Mouse (Mus musculus) MEL (cell line): ENCODE data around the gene Jak3. TPM values are rescaled to one million over a fixed set of nuclear protein-coding genes. Genes with fewer than 3 reads are reported as not detected.

Source experiments
- DNase-seq: peaks from one replicate; pipeline ENCODE4 v3.0.0; 2011; ENCODE audit warnings: low read depth, low spot score
- H3K27ac ChIP-seq: 2 replicates; pipeline ENCODE4 v1.5.1; 2012; ENCODE audit warnings: low read depth, mild to moderate bottlenecking, control low read depth, low read length, moderate library complexity; ENCODE audit not compliant: control insufficient read depth
- H3K27me3 ChIP-seq, 2 experiments: fragments of 150-350 bp in 1 of 2; sonication (generic) in 1 of 2; 2 replicates each; pipeline ENCODE4 v1.6.1; 2012; ENCODE audit warnings: low read length in 2 of 2, mild to moderate bottlenecking in 2 of 2, improper control_type of control experiment in 1 of 2, moderate library complexity in 1 of 2; ENCODE audit not compliant: insufficient read depth in 2 of 2, control insufficient read depth in 1 of 2
- H3K36me3 ChIP-seq, 2 experiments: 2 replicates each; pipeline ENCODE4 v1.6.1; 2012 to 2014; ENCODE audit warnings: low read length in 2 of 2, improper control_type of control experiment in 1 of 2, inconsistent platforms in 1 of 2, mild to moderate bottlenecking in 1 of 2; ENCODE audit not compliant: insufficient read depth in 2 of 2, control insufficient read depth in 1 of 2
- H3K4me1 ChIP-seq, 2 experiments: fragments of 150-350 bp in 1 of 2; sonication (generic) in 1 of 2; 2 replicates each; pipeline ENCODE4 v1.6.1; 2012; ENCODE audit warnings: low read length in 2 of 2, improper control_type of control experiment in 1 of 2, mild to moderate bottlenecking in 1 of 2; ENCODE audit not compliant: insufficient read depth in 2 of 2, control insufficient read depth in 1 of 2
- H3K4me3 ChIP-seq, 2 experiments: fragments of 150-350 bp in 1 of 2; sonication (generic) in 1 of 2; 2 replicates each; pipeline ENCODE4 v1.5.1; 2012; ENCODE audit warnings: low read depth in 2 of 2, low read length in 2 of 2, mild to moderate bottlenecking in 2 of 2, moderate library complexity in 2 of 2, control low read depth in 1 of 2, improper control_type of control experiment in 1 of 2; ENCODE audit not compliant: control insufficient read depth in 1 of 2, insufficient read depth in 1 of 2
- H3K79me2 ChIP-seq: 2 replicates; pipeline ENCODE4 v1.6.1; 2012; ENCODE audit warnings: mild to moderate bottlenecking, low read length, moderate library complexity; ENCODE audit not compliant: control insufficient read depth, poor library complexity, insufficient read depth
- H3K9ac ChIP-seq: 2 replicates; pipeline ENCODE4 v1.6.1; 2012; ENCODE audit warnings: low read depth, mild to moderate bottlenecking, control low read depth, low read length, moderate library complexity; ENCODE audit not compliant: control insufficient read depth, poor library complexity, severe bottlenecking
- H3K9me3 ChIP-seq: fragments of 150-350 bp; sonication (generic); replicated peaks from 2 replicates; pipeline ENCODE4 v1.6.1; 2012; ENCODE audit warnings: mild to moderate bottlenecking, low read length, improper control_type of control experiment, moderate library complexity; ENCODE audit not compliant: insufficient read depth
- CHD1 ChIP-seq: IDR thresholded peaks from 2 replicates; pipeline ENCODE4 v1.6.1; 2012; ENCODE audit warnings: low read depth, mild to moderate bottlenecking, inconsistent platforms, low read length, improper control_type of control experiment
- E2F4 ChIP-seq: IDR thresholded peaks from 2 replicates; pipeline ENCODE4 v1.6.1; 2011; ENCODE audit warnings: low read depth, low read length, improper control_type of control experiment, borderline replicate concordance
- ELF1 ChIP-seq: IDR thresholded peaks from 2 replicates; pipeline ENCODE4 v1.6.1; 2014; ENCODE audit warnings: low read depth, mild to moderate bottlenecking, inconsistent platforms, low read length, improper control_type of control experiment, moderate library complexity
- HCFC1 ChIP-seq: IDR thresholded peaks from 2 replicates; pipeline ENCODE4 v1.6.1; 2012; ENCODE audit warnings: low read depth, mild to moderate bottlenecking, inconsistent platforms, low read length, improper control_type of control experiment, moderate library complexity
- JUND ChIP-seq: IDR thresholded peaks from 2 replicates; pipeline ENCODE4 v1.6.1; 2011; ENCODE audit warnings: low read depth, mild to moderate bottlenecking, improper control_type of control experiment, low read length
- MAX ChIP-seq: IDR thresholded peaks from 2 replicates; pipeline ENCODE4 v1.6.1; 2011; ENCODE audit warnings: low read length, improper control_type of control experiment
- MAZ ChIP-seq: IDR thresholded peaks from 2 replicates; pipeline ENCODE4 v1.6.1; 2012; ENCODE audit warnings: low read depth, mild to moderate bottlenecking, inconsistent platforms, low read length, improper control_type of control experiment
- MXI1 ChIP-seq: IDR thresholded peaks from 2 replicates; pipeline ENCODE4 v1.6.1; 2011; ENCODE audit warnings: mild to moderate bottlenecking, low read depth, low read length, improper control_type of control experiment
- POLR2AphosphoS2 ChIP-seq: IDR thresholded peaks from 2 replicates; pipeline ENCODE4 v1.6.1; 2011; ENCODE audit warnings: low read length, improper control_type of control experiment
- POLR2AphosphoS5 ChIP-seq: IDR thresholded peaks from 2 replicates; pipeline ENCODE4 v1.6.1; 2012; ENCODE audit warnings: low read depth, borderline replicate concordance, mild to moderate bottlenecking, inconsistent platforms, low read length, moderate library complexity, mixed read lengths
- RAD21 ChIP-seq: IDR thresholded peaks from 2 replicates; pipeline ENCODE4 v1.6.1; 2011; ENCODE audit warnings: mild to moderate bottlenecking, low read depth, low read length, improper control_type of control experiment
- SIN3A ChIP-seq: IDR thresholded peaks from 2 replicates; pipeline ENCODE4 v1.6.1; 2012; ENCODE audit warnings: low read length, improper control_type of control experiment, inconsistent platforms
- TCF12 ChIP-seq: IDR thresholded peaks from 2 replicates; pipeline ENCODE4 v1.6.1; 2014; ENCODE audit warnings: low read depth, mild to moderate bottlenecking, inconsistent platforms, low read length, improper control_type of control experiment, moderate library complexity
- ZNF384 ChIP-seq: IDR thresholded peaks from 2 replicates; pipeline ENCODE4 v1.6.1; 2012; ENCODE audit warnings: low read depth, mild to moderate bottlenecking, inconsistent platforms, low read length, improper control_type of control experiment
- polyA plus RNA-seq, 2 experiments: library from polyadenylated mRNA; stranded (reverse) in 1 of 2; unstranded in 1 of 2; fragments of >175 nt in 1 of 2; fragments of >200 nt in 1 of 2; gene quantifications; 2 replicates each; pipeline versions ENCODE4 v1.2.1 to v1.2.4; 2012; ENCODE audit warnings: low replicate concordance in 2 of 2, low read depth in 1 of 2; ENCODE audit not compliant: insufficient read length in 2 of 2, insufficient read depth in 1 of 2, missing spikeins in 1 of 2
- total RNA-seq: library from RNA; depleted of rRNA; stranded (reverse); fragments of 300-350 nt; gene quantifications from 2 replicates; pipeline ENCODE4 v1.2.3, GENCODE M21; 2012

Gene Jak3
- total and polyA plus RNA-seq, 3 experiments = 5.1 to 12.4 TPM; not detected in 1

DNA sequence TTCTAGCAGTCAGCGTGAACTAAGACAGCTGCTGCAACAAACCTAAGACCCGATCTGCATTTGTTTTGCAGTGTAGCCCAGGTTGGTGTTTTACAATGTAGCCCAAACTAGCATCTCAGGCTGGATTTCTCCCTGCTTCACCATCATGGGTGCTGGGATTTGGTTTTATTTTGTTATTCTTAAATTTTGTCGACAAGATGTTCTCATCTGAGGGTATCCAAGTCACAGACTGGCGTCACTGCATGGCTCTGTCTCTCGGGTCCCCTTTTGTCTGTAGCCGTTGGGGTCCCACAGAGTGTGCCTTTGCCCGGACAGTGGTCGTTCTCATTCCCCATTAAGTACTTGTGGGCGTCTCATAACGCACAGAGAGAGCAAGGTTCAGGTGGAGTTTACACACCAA, 8.6 kb downstream of the Jak3 start:
- TF ChIP-seq JUND (no peak), SIN3A (no peak), MAX (no peak), TCF12 (no peak), RAD21 (no peak), CHD1 (no peak), POLR2AphosphoS2 (no peak), HCFC1 (no peak), POLR2AphosphoS5 (no peak)
- H3K9me3 ChIP-seq = no peaks in the 10 kb centered on the region
- H3K9ac ChIP-seq = no peak overlapping the region
- no peak for DNase-seq
- H3K27me3 ChIP-seq = no peaks in the 10 kb centered on the region
- no peaks in the 10 kb centered on the region for H3K4me1 ChIP-seq
- H3K36me3 ChIP-seq = no peaks in the 10 kb centered on the region
- no peak overlapping the region for H3K27ac ChIP-seq
- H3K79me2 ChIP-seq = no peaks in the 10 kb centered on the region
- no peak overlapping the region for H3K4me3 ChIP-seq

DNA sequence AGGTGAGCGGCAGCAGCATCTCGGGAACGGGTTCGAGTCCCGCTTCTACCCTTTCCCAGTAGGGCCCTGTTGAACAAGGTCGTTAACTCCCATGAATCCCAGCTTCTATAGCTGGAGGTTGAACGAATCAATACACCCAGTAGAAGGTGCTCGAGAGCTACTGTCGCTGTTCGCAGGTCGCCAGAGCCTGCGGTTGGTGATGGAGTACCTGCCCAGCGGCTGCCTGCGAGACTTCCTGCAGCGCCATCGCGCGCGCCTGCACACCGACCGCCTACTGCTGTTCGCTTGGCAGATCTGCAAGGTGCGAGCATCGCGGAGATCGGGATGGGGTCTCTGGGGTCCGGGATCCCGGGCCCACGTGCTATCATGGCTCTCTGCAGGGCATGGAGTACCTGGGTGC, 9.5 kb downstream of the Jak3 start:
- H3K9ac ChIP-seq = no peak overlapping the region
- no peak for TF ChIP-seq SIN3A
- TF ChIP-seq E2F4 = no peak
- TF ChIP-seq MXI1 = no peak
- TF ChIP-seq POLR2AphosphoS2 = no peak

DNA sequence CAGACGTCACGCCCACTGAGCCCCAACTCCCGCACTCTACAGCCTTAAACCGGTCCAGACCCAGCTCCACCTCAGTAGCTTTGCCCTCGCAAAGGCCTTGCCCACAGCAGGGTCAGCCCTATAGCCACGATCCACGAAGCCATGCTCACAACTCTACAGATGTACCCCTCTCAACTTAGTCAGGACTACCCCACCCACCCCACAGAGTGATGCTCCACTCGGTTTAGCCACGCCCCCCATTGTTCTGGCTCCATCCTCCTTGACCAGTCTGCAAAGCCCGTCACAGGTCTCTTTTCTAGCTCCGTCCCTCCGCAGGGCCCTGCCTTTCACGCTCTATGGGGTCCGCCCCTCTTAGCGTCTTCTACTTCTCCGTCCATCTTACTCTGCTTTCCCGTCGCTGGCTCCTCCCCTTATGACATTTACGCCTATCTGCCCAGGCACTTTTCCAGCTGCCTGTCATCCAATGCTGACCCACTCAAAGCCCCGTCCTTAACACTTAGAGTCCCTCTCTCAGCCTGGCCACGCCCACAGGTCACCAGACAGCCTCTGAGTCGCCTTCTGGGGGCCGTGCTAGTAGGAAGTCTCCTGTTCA, 10.1 kb downstream of the Jak3 start:
- Histone ChIP-seq H3K27ac (no peak overlapping the region), H3K9ac (no peak overlapping the region), H3K79me2 (no peaks in the 10 kb centered on the region), H3K36me3 (no peaks in the 10 kb centered on the region), H3K9me3 (no peaks in the 10 kb centered on the region), H3K4me1 (no peaks in the 10 kb centered on the region), H3K4me3 (no peak overlapping the region), H3K27me3 (no peaks in the 10 kb centered on the region)
- DNase-seq = no peak
- TF ChIP-seq ELF1 (no peak), CHD1 (no peak), ZNF384 (no peak), HCFC1 (no peak), MAZ (no peak), POLR2AphosphoS2 (no peak)

More for the DNA sequence above, 9.5 kb downstream of the Jak3 start:
- no peak for DNase-seq
- H3K27ac ChIP-seq = no peak overlapping the region
- H3K27me3 ChIP-seq = no peaks in the 10 kb centered on the region
- H3K9me3 ChIP-seq = no peaks in the 10 kb centered on the region
- H3K4me3 ChIP-seq = no peak overlapping the region
- no peaks in the 10 kb centered on the region for H3K79me2 ChIP-seq
- no peaks in the 10 kb centered on the region for H3K4me1 ChIP-seq
- no peaks in the 10 kb centered on the region for H3K36me3 ChIP-seq
